Mouse (Mus musculus): Measurements from ENCODE around the gene Fstl4. TPM values are rescaled to one million over a fixed set of nuclear protein-coding genes. Genes with fewer than 3 reads are reported as not detected.

Gene Fstl4
- polyA plus RNA-seq, 1 experiment from 2014 or later = 9.1 TPM

- Histone ChIP-seq H3K9me3 (replicated peaks; ENCODE audit: control insufficient read depth, low read length) (no peaks in the 10 kb centered on the region), H3K36me3 (ENCODE audit: control insufficient read depth, insufficient read depth, low read length) (no peaks in the 10 kb centered on the region), H3K4me1 (ENCODE audit: control insufficient read depth, insufficient read depth, low read length) (0 out of 2 replicates have a peak, but pooled peaks cover 2% of the 10 kb centered on the region), H3K4me2 (no peak overlapping the region), H3K27ac (ENCODE audit: low read depth, low read length) (no peak overlapping the region), H3K4me3 (ENCODE audit: low read depth, low read length) (no peak overlapping the region), H3K27me3 (ENCODE audit: control insufficient read depth, insufficient read depth, low read length) (no peaks in the 10 kb centered on the region), H3K9ac (ENCODE audit: low read depth, low read length) (no peak overlapping the region)
- ATAC-seq (replicated peaks; ENCODE audit: insufficient number of reproducible peaks, low FRiP score, low TSS enrichment) = no peak
- WGBS (ENCODE audit: insufficient replicate concordance) = 72% methylated on average over 5 of the region's 5 CpGs
These were observed 29.9 kb downstream of the Fstl4 start for GRCm38 (mm10) chr11:52794331-52794730.

- H3K4me3 ChIP-seq (ENCODE audit: low read depth, low read length) = no peak overlapping the region
- no peak overlapping the region for H3K9ac ChIP-seq (ENCODE audit: low read depth, low read length)
- H3K9me3 ChIP-seq (replicated peaks; ENCODE audit: control insufficient read depth, low read length) = no peaks in the 10 kb centered on the region
- no peaks in the 10 kb centered on the region for H3K36me3 ChIP-seq (ENCODE audit: control insufficient read depth, insufficient read depth, low read length)
- no peaks in the 10 kb centered on the region for H3K4me1 ChIP-seq (ENCODE audit: control insufficient read depth, insufficient read depth, low read length)
- no peak overlapping the region for H3K27ac ChIP-seq (ENCODE audit: low read depth, low read length)
- WGBS (ENCODE audit: insufficient replicate concordance) = 55% methylated on average over 2 of the region's 2 CpGs
- H3K27me3 ChIP-seq (ENCODE audit: control insufficient read depth, insufficient read depth, low read length) = no peaks in the 10 kb centered on the region
- H3K4me2 ChIP-seq = no peak overlapping the region; the same call in 1 of the 2 replicates
- ATAC-seq (replicated peaks; ENCODE audit: insufficient number of reproducible peaks, low FRiP score, low TSS enrichment) = no peak
These were observed 45.1 kb downstream of the Fstl4 start for GRCm38 (mm10) chr11:52809542-52809941.

GRCm38 (mm10) chr11:52816004-52816403 is 51.6 kb downstream of the Fstl4 start:
- WGBS (ENCODE audit: insufficient replicate concordance) = 84% methylated on average over 4 of the region's 4 CpGs
- Histone ChIP-seq H3K27ac (ENCODE audit: low read depth, low read length) (no peak overlapping the region), H3K9me3 (replicated peaks; ENCODE audit: control insufficient read depth, low read length) (no peaks in the 10 kb centered on the region), H3K4me1 (ENCODE audit: control insufficient read depth, insufficient read depth, low read length) (peaks cover 8% of the 10 kb centered on the region), H3K4me2 (no peak overlapping the region), H3K4me3 (ENCODE audit: low read depth, low read length) (no peak overlapping the region), H3K27me3 (ENCODE audit: control insufficient read depth, insufficient read depth, low read length) (no peaks in the 10 kb centered on the region), H3K36me3 (ENCODE audit: control insufficient read depth, insufficient read depth, low read length) (no peaks in the 10 kb centered on the region), H3K9ac (ENCODE audit: low read depth, low read length) (no peak overlapping the region)
- ATAC-seq (replicated peaks; ENCODE audit: insufficient number of reproducible peaks, low FRiP score, low TSS enrichment) = no peak

DNA sequence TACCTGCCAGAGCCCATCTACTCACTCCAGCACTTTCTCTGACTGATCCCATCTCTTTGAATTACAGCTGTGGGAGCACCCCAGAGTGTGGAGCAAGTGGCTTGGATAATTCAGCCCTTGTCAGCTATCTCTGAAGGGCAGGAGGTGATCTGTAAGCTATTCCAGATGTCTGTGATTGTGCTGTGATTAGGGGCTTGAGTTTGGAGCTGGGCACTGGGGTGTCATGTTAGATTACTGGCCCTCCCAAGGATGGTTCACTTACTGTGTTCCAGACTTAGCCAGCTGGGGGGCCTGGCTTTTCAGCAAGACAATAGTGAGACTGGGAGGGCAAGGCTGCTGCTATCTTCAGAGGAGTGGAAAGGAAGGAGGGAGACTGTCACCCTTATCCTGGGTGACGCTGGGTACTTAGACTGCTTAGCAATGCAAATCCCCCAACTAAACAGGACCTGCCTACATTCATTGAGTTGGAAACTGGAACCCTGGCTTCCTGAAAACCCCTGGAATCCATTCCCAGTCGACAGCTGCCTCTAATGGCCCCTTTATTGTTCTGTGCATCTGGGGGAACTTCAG is 56.0 kb downstream of the Fstl4 start:
- peaks cover 8% of the 10 kb centered on the region for H3K4me1 ChIP-seq (ENCODE audit: control insufficient read depth, insufficient read depth, low read length)
- no peaks in the 10 kb centered on the region for H3K9me3 ChIP-seq (replicated peaks; ENCODE audit: control insufficient read depth, low read length)
- H3K4me2 ChIP-seq = no peak overlapping the region
- H3K9ac ChIP-seq (ENCODE audit: low read depth, low read length) = no peak overlapping the region
- H3K27ac ChIP-seq (ENCODE audit: low read depth, low read length) = 0 out of 2 replicates have a peak overlapping the region, but pooled peaks have one; percentile 50
- H3K27me3 ChIP-seq (ENCODE audit: control insufficient read depth, insufficient read depth, low read length) = no peaks in the 10 kb centered on the region
- ATAC-seq (replicated peaks; ENCODE audit: insufficient number of reproducible peaks, low FRiP score, low TSS enrichment) = no peak
- 8% methylated on average over 2 of the region's 2 CpGs for WGBS (ENCODE audit: insufficient replicate concordance)
- no peaks in the 10 kb centered on the region for H3K36me3 ChIP-seq (ENCODE audit: control insufficient read depth, insufficient read depth, low read length)
- no peak overlapping the region for H3K4me3 ChIP-seq (ENCODE audit: low read depth, low read length)

DNA sequence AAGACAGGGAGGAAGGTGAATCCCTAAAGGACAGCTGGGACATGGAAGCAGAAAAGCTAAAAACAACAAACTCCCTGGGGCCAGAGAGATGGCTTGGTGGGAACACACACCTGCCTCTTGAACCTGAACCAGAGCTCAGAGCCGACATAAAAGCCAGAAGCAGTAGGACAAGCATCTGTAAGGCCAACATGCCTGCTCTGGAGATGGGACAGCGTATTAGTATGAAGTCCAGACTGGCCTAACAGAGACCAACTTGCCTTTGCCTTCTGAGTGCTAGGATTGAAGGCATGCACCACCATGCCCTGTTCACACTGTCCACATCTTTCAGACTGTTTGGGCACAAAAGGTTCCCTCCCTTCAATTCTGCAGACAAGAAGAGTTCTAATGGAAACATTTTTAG is 62.2 kb downstream of the Fstl4 start:
- H3K27me3 ChIP-seq (ENCODE audit: control insufficient read depth, insufficient read depth, low read length) = no peaks in the 10 kb centered on the region
- no peak overlapping the region for H3K27ac ChIP-seq (ENCODE audit: low read depth, low read length)
- H3K9ac ChIP-seq (ENCODE audit: low read depth, low read length) = no peak overlapping the region
- H3K36me3 ChIP-seq (ENCODE audit: control insufficient read depth, insufficient read depth, low read length) = no peaks in the 10 kb centered on the region
- no peak for ATAC-seq (replicated peaks; ENCODE audit: insufficient number of reproducible peaks, low FRiP score, low TSS enrichment)
- H3K4me3 ChIP-seq (ENCODE audit: low read depth, low read length) = no peak overlapping the region
- H3K9me3 ChIP-seq (replicated peaks; ENCODE audit: control insufficient read depth, low read length) = no peaks in the 10 kb centered on the region
- H3K4me1 ChIP-seq (ENCODE audit: control insufficient read depth, insufficient read depth, low read length) = no peaks in the 10 kb centered on the region
- no peak overlapping the region for H3K4me2 ChIP-seq
- 73% methylated on average over 2 of the region's 2 CpGs for WGBS (ENCODE audit: insufficient replicate concordance)

- Histone ChIP-seq H3K4me3 (ENCODE audit: low read depth, low read length) (no peak overlapping the region), H3K4me2 (no peak overlapping the region), H3K27me3 (ENCODE audit: control insufficient read depth, insufficient read depth, low read length) (no peaks in the 10 kb centered on the region), H3K9ac (ENCODE audit: low read depth, low read length) (no peak overlapping the region), H3K36me3 (ENCODE audit: control insufficient read depth, insufficient read depth, low read length) (no peaks in the 10 kb centered on the region), H3K9me3 (replicated peaks; ENCODE audit: control insufficient read depth, low read length) (no peaks in the 10 kb centered on the region), H3K4me1 (ENCODE audit: control insufficient read depth, insufficient read depth, low read length) (no peaks in the 10 kb centered on the region), H3K27ac (ENCODE audit: low read depth, low read length) (no peak overlapping the region)
- no peak for ATAC-seq (replicated peaks; ENCODE audit: insufficient number of reproducible peaks, low FRiP score, low TSS enrichment)
- 85% methylated on average over 12 of the region's 12 CpGs for WGBS (ENCODE audit: insufficient replicate concordance)
These were observed 67.3 kb downstream of the Fstl4 start for GRCm38 (mm10) chr11:52831631-52832310.

DNA sequence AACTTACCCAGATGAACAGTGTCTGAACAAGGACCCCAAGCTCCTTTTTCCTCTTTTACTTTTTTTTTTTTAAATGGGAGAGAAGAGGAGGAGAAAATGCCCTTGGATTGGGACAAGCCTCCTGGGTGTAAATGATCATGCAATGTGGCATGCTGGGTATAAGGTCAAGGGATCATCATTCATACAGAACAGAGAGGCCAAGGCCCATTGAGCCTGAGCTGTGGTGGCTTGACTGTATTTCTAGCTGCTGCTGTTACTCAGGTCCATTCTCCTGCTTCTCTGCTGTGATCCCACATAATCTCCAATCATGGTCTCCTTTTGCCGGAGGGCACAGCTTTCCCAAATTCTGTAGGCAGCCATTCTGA is 67.9 kb downstream of the Fstl4 start:
- whole genome bisulfite sequencing (ENCODE audit: insufficient replicate concordance) = 96% methylated on average over 1 of the region's 1 CpGs

DNA sequence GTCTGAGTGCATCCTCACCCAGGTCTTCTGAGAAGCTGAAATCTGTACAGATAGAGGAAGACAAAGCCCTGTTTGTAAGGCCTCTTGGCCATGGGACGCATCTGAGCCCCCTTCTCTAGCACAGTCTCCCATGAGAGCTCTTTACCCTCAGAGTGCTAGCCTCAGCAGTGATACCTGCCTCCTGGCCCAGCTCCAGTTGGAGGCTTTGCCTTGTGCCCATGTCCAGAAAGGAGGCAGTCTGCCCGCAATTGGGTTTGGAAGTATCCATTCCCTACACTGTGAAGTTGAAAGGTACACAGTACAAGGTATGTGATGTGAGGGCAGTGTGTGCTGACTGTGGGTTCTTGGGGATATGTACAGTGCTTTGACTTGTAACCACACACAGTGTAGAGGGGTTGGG is 84.3 kb downstream of the Fstl4 start:
- H3K27me3 ChIP-seq (ENCODE audit: control insufficient read depth, insufficient read depth, low read length) = no peaks in the 10 kb centered on the region
- H3K36me3 ChIP-seq (ENCODE audit: control insufficient read depth, insufficient read depth, low read length) = no peaks in the 10 kb centered on the region
- no peak for ATAC-seq (replicated peaks; ENCODE audit: insufficient number of reproducible peaks, low FRiP score, low TSS enrichment)
- no peak overlapping the region for H3K4me2 ChIP-seq
- H3K9me3 ChIP-seq (replicated peaks; ENCODE audit: control insufficient read depth, low read length) = no peaks in the 10 kb centered on the region
- no peak overlapping the region for H3K9ac ChIP-seq (ENCODE audit: low read depth, low read length)
- H3K27ac ChIP-seq (ENCODE audit: low read depth, low read length) = no peak overlapping the region
- H3K4me3 ChIP-seq (ENCODE audit: low read depth, low read length) = no peak overlapping the region
- 0 out of 2 replicates have a peak, but pooled peaks cover 3% of the 10 kb centered on the region for H3K4me1 ChIP-seq (ENCODE audit: control insufficient read depth, insufficient read depth, low read length)
- WGBS (ENCODE audit: insufficient replicate concordance) = 69% methylated on average over 2 of the region's 2 CpGs

More for the DNA sequence above, 67.9 kb downstream of the Fstl4 start:
- Histone ChIP-seq H3K36me3 (ENCODE audit: control insufficient read depth, insufficient read depth, low read length) (no peaks in the 10 kb centered on the region), H3K4me2 (no peak overlapping the region), H3K9ac (ENCODE audit: low read depth, low read length) (no peak overlapping the region), H3K4me1 (ENCODE audit: control insufficient read depth, insufficient read depth, low read length) (no peaks in the 10 kb centered on the region), H3K27ac (ENCODE audit: low read depth, low read length) (no peak overlapping the region), H3K27me3 (ENCODE audit: control insufficient read depth, insufficient read depth, low read length) (no peaks in the 10 kb centered on the region), H3K4me3 (ENCODE audit: low read depth, low read length) (no peak overlapping the region), H3K9me3 (replicated peaks; ENCODE audit: control insufficient read depth, low read length) (no peaks in the 10 kb centered on the region)
- no peak for ATAC-seq (replicated peaks; ENCODE audit: insufficient number of reproducible peaks, low FRiP score, low TSS enrichment)

DNA sequence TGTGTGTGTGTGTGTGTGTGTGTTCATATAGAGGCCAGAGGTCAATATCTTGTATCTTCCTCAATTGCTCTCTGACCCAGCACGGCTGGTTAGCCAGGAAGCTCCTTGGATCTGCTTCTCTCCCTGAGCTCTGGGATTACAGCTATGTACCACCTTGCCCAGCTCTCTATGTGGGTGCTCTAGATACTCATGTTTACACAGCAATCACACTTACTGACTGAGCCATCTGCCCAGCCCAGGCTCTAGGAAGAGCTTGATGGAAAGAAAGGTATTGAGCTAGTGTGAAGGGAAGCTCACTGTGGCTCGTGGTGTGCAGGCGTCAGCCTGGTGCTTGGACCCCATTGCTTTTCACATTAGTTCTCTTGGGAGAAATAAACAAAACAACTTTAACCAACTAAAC is 85.6 kb downstream of the Fstl4 start:
- Histone ChIP-seq H3K9me3 (replicated peaks; ENCODE audit: control insufficient read depth, low read length) (no peaks in the 10 kb centered on the region), H3K4me1 (ENCODE audit: control insufficient read depth, insufficient read depth, low read length) (0 out of 2 replicates have a peak, but pooled peaks cover 3% of the 10 kb centered on the region), H3K36me3 (ENCODE audit: control insufficient read depth, insufficient read depth, low read length) (no peaks in the 10 kb centered on the region), H3K4me2 (no peak overlapping the region), H3K27ac (ENCODE audit: low read depth, low read length) (no peak overlapping the region), H3K4me3 (ENCODE audit: low read depth, low read length) (no peak overlapping the region), H3K27me3 (ENCODE audit: control insufficient read depth, insufficient read depth, low read length) (no peaks in the 10 kb centered on the region), H3K9ac (ENCODE audit: low read depth, low read length) (no peak overlapping the region)
- ATAC-seq (replicated peaks; ENCODE audit: insufficient number of reproducible peaks, low FRiP score, low TSS enrichment) = no peak
- WGBS (ENCODE audit: insufficient replicate concordance) = 72% methylated on average over 3 of the region's 3 CpGs

Data from heart, embryonic 11.5 days (tissue).